Mouse (Mus musculus) CD4-positive, CD25-positive, alpha-beta regulatory T cell, adult 2 months (primary cell): ENCODE measurements around the gene Nsmce4a.
A peak's percentile ranks its signal among the peaks of the same experiment; 100 is the strongest.
"Not testable (repeated sequence)": the region's sequence is repeated elsewhere in the genome, so short reads cannot be mapped to it uniquely, and the experiment has no call there.

Experiments
- DNase-seq: peaks from one replicate; pipeline ENCODE4 v3.0.0-alpha.2; 2012; ENCODE audit warnings: low read depth, low spot score

The Nsmce4a gene

GRCm38 (mm10) chr7:130572821-130573220 lies at the start of gene Nsmce4a:
Gene Nsmce4a, minus strand, starts transcription at chr7:130573118.
- no peak for DNase-seq

- DNase-seq: no peak
Measured at GRCm38 (mm10) chr7:130622359-130622758, 49.4 kb upstream of the Nsmce4a start.

GRCm38 (mm10) chr7:130621953-130622352 lies 49.0 kb upstream of the Nsmce4a start:
- DNase-seq: no peak

- no peak for DNase-seq
Measured at GRCm38 (mm10) chr7:130621068-130621467, 48.1 kb upstream of the Nsmce4a start.

- DNase-seq: no peak
Measured at GRCm38 (mm10) chr7:130617591-130617990, 44.7 kb upstream of the Nsmce4a start.

GRCm38 (mm10) chr7:130613973-130614372 lies 41.1 kb upstream of the Nsmce4a start:
- DNase-seq: no peak

GRCm38 (mm10) chr7:130606958-130607357 lies 34.0 kb upstream of the Nsmce4a start:
- DNase-seq: no peak

GRCm38 (mm10) chr7:130605111-130605510 lies 32.2 kb upstream of the Nsmce4a start:
- peak; percentile 61 for DNase-seq

- no peak for DNase-seq
Measured at GRCm38 (mm10) chr7:130604390-130604789, 31.5 kb upstream of the Nsmce4a start.

GRCm38 (mm10) chr7:130603556-130603955 lies 30.6 kb upstream of the Nsmce4a start:
- no peak for DNase-seq

GRCm38 (mm10) chr7:130602804-130603203 lies 29.9 kb upstream of the Nsmce4a start:
- no peak for DNase-seq

GRCm38 (mm10) chr7:130600546-130600945 lies 27.6 kb upstream of the Nsmce4a start:
- no peak for DNase-seq

GRCm38 (mm10) chr7:130600074-130600473 lies 27.2 kb upstream of the Nsmce4a start:
- DNase-seq: no peak

- no peak for DNase-seq
Measured at GRCm38 (mm10) chr7:130597546-130597945, 24.6 kb upstream of the Nsmce4a start.

- not testable (repeated sequence) for DNase-seq
Measured at GRCm38 (mm10) chr7:130596079-130596855, 23.3 kb upstream of the Nsmce4a start.

- not testable (repeated sequence) for DNase-seq
Measured at GRCm38 (mm10) chr7:130593375-130594239, 20.7 kb upstream of the Nsmce4a start.

- not testable (repeated sequence) for DNase-seq
Measured at GRCm38 (mm10) chr7:130592975-130593374, 20.1 kb upstream of the Nsmce4a start.

GRCm38 (mm10) chr7:130590845-130591437 lies 18.0 kb upstream of the Nsmce4a start:
- no peak for DNase-seq

GRCm38 (mm10) chr7:130590081-130590828 lies 17.3 kb upstream of the Nsmce4a start:
- DNase-seq: no peak

GRCm38 (mm10) chr7:130586521-130587072 lies 13.7 kb upstream of the Nsmce4a start:
- DNase-seq: no peak

GRCm38 (mm10) chr7:130578607-130579006 lies 5.7 kb upstream of the Nsmce4a start:
- DNase-seq: no peak
